Mouse (Mus musculus) ES-E14 (cell line): ENCODE measurements around the gene Olfr46. TPM values are rescaled to one million over a fixed set of nuclear protein-coding genes. Genes with fewer than 3 reads are reported as not detected.
"Not testable (repeated sequence)": the region's sequence is repeated elsewhere in the genome, so short reads cannot be mapped to it uniquely, and the experiment has no call there.

ENCODE experiments used
- DNase-seq: peaks from one replicate; pipeline ENCODE4 v3.0.0-alpha.2; 2013; ENCODE audit warnings: low read depth, low spot score
- H3K27ac ChIP-seq: 2 replicates; pipeline ENCODE4 v1.5.1; 2012; ENCODE audit warnings: low read depth, mild to moderate bottlenecking, low read length, moderate library complexity, mixed read lengths; ENCODE audit not compliant: poor library complexity, insufficient read depth, severe bottlenecking
- H3K36me3 ChIP-seq: 2 replicates; pipeline ENCODE4 v1.6.1; 2012; ENCODE audit warnings: mild to moderate bottlenecking, low read length, moderate library complexity, mixed read lengths; ENCODE audit not compliant: control insufficient read depth, poor library complexity, insufficient read depth, severe bottlenecking
- H3K4me1 ChIP-seq, 2 experiments: fragments of 150-350 bp in 1 of 2; sonication (generic) in 1 of 2; 2 replicates each; pipeline ENCODE4 v1.6.1; 2012; ENCODE audit warnings: low read length in 2 of 2, mild to moderate bottlenecking in 1 of 2, mixed read lengths in 1 of 2; ENCODE audit not compliant: control insufficient read depth in 2 of 2, insufficient read depth in 2 of 2, poor library complexity in 1 of 2
- H3K4me3 ChIP-seq, 2 experiments: fragments of 150-350 bp in 1 of 2; sonication (generic) in 1 of 2; 2 replicates each; pipeline ENCODE4 v1.5.1; 2012; ENCODE audit warnings: low read length in 2 of 2, low read depth in 1 of 2, mild to moderate bottlenecking in 1 of 2, mixed read lengths in 1 of 2; ENCODE audit not compliant: insufficient read depth in 1 of 2, poor library complexity in 1 of 2, severe bottlenecking in 1 of 2
- H3K9ac ChIP-seq: 2 replicates; pipeline ENCODE4 v1.6.1; 2012; ENCODE audit warnings: low read depth, mild to moderate bottlenecking, low read length, mixed read lengths; ENCODE audit not compliant: poor library complexity, insufficient read depth, severe bottlenecking
- H3K9me3 ChIP-seq: fragments of 150-350 bp; sonication (generic); 2 replicates; pipeline ENCODE4 v1.6.1; 2012; ENCODE audit warnings: low read depth, mild to moderate bottlenecking, low read length; ENCODE audit not compliant: control insufficient read depth, insufficient read depth
- CHD2 ChIP-seq: IDR thresholded peaks from 2 replicates; pipeline ENCODE4 v1.6.1; 2014; ENCODE audit warnings: mild to moderate bottlenecking, low read depth, low read length, inconsistent platforms
- HCFC1 ChIP-seq: IDR thresholded peaks from 2 replicates; pipeline ENCODE4 v1.6.1; 2012; ENCODE audit warnings: low read length, inconsistent platforms, borderline replicate concordance; ENCODE audit not compliant: insufficient read depth
- MAFK ChIP-seq: IDR thresholded peaks from 2 replicates; pipeline ENCODE4 v1.6.1; 2014; ENCODE audit warnings: mild to moderate bottlenecking, low read depth, low read length, inconsistent platforms; ENCODE audit not compliant: insufficient read depth
- ZC3H11A ChIP-seq: IDR thresholded peaks from 2 replicates; pipeline ENCODE4 v1.6.1; 2012; ENCODE audit warnings: low read depth, mild to moderate bottlenecking, inconsistent platforms, low read length, borderline replicate concordance
- ZNF384 ChIP-seq: IDR thresholded peaks from 2 replicates; pipeline ENCODE4 v1.6.1; 2012; ENCODE audit warnings: low read depth, low read length, inconsistent platforms
- in situ Hi-C, 2 experiments: fragments of 600-800 bp; cut with MboI; formaldehyde crosslinking; loops; one replicate each; pipeline ENCODE4 v1.15.1; 2025; ENCODE audit warnings: low sequenced_read_pairs in 2 of 2, inconsistent platforms in 1 of 2; ENCODE audit not compliant: unreplicated experiment in 2 of 2
- total RNA-seq: library from RNA; depleted of rRNA; stranded (reverse); fragments of 300-350 nt; gene quantifications from 2 replicates; pipeline ENCODE4 v1.2.3, GENCODE M21; 2012; rRNA removed

Olfr46 gene
- total RNA-seq, result 0.32 and 0.36 TPM in 2 replicates

GRCm38 (mm10) chr7:140600969-140601368, at the start of gene Olfr46:
Gene Olfr46, plus strand, starts transcription at chr7:140601269.
- H3K27ac ChIP-seq, result not testable (repeated sequence)

GRCm38 (mm10) chr7:140567586-140567985, 33.5 kb upstream of the Olfr46 start, which contains the start of gene Olfr538:
Gene Olfr538, plus strand, starts transcription at chr7:140567886.
- H3K36me3 ChIP-seq, result no peaks in the 10 kb centered on the region
- in situ Hi-C loops, result no loop called here
- TF ChIP-seq CHD2 (no peak), ZC3H11A (no peak), HCFC1 (no peak), MAFK (no peak), ZNF384 (no peak)
- no peak for DNase-seq
- H3K4me3 ChIP-seq, result no peak within 1 kb of the TSS
- no peak within 1 kb of the TSS for H3K27ac ChIP-seq
- no peaks in the 10 kb centered on the region for H3K9me3 ChIP-seq
- no peaks in the 10 kb centered on the region for H3K4me1 ChIP-seq
- no peak within 1 kb of the TSS for H3K9ac ChIP-seq

More at GRCm38 (mm10) chr7:140600969-140601368, at the start of gene Olfr46:
- H3K9ac ChIP-seq, H3K4me3 ChIP-seq, H3K9me3 ChIP-seq, DNase-seq, H3K36me3 ChIP-seq, in situ Hi-C loops, H3K4me1 ChIP-seq: not testable (repeated sequence)

GRCm38 (mm10) chr7:140628670-140629069, 27.6 kb downstream of the Olfr46 start, which contains the start of gene Olfr61:
Gene Olfr61, plus strand, starts transcription at chr7:140628970.
- H3K36me3 ChIP-seq, in situ Hi-C loops, H3K9me3 ChIP-seq, H3K4me1 ChIP-seq, H3K4me3 ChIP-seq, H3K27ac ChIP-seq, DNase-seq, H3K9ac ChIP-seq: not testable (repeated sequence)

GRCm38 (mm10) chr7:140630559-140630958, 29.5 kb downstream of the Olfr46 start:
- TF ChIP-seq CHD2, result no peak
- no peak for TF ChIP-seq ZC3H11A
- TF ChIP-seq MAFK, result no peak
- no peak for TF ChIP-seq HCFC1
- no peak for TF ChIP-seq ZNF384
- Histone ChIP-seq H3K9me3 (no peaks in the 10 kb centered on the region), H3K36me3 (no peaks in the 10 kb centered on the region), H3K4me3 (no peak overlapping the region), H3K27ac (no peak overlapping the region), H3K4me1 (no peaks in the 10 kb centered on the region; a peak in 1 of 4 replicates), H3K9ac (no peak overlapping the region)
- no peak for DNase-seq
- in situ Hi-C loops, result no loop called here

- in situ Hi-C loops, result no loop called here
- no peaks in the 10 kb centered on the region for H3K4me1 ChIP-seq
- DNase-seq, result no peak
- no peaks in the 10 kb centered on the region for H3K36me3 ChIP-seq
- H3K9me3 ChIP-seq, result no peaks in the 10 kb centered on the region
- no peak within 1 kb of the TSS for H3K27ac ChIP-seq
- TF ChIP-seq ZC3H11A, result no peak
- no peak for TF ChIP-seq ZNF384
- TF ChIP-seq HCFC1, result no peak
- TF ChIP-seq MAFK, result no peak
- TF ChIP-seq CHD2, result no peak
- H3K4me3 ChIP-seq, result no peak within 1 kb of the TSS
- H3K9ac ChIP-seq, result no peak within 1 kb of the TSS
Observed at GRCm38 (mm10) chr7:140646152-140646551, 45.1 kb downstream of the Olfr46 start, which contains the start of gene Olfr53. Gene Olfr53, plus strand, starts transcription at chr7:140646452.
